Mouse (Mus musculus): ENCODE measurements around the gene Samd10.

The Samd10 gene

DNA sequence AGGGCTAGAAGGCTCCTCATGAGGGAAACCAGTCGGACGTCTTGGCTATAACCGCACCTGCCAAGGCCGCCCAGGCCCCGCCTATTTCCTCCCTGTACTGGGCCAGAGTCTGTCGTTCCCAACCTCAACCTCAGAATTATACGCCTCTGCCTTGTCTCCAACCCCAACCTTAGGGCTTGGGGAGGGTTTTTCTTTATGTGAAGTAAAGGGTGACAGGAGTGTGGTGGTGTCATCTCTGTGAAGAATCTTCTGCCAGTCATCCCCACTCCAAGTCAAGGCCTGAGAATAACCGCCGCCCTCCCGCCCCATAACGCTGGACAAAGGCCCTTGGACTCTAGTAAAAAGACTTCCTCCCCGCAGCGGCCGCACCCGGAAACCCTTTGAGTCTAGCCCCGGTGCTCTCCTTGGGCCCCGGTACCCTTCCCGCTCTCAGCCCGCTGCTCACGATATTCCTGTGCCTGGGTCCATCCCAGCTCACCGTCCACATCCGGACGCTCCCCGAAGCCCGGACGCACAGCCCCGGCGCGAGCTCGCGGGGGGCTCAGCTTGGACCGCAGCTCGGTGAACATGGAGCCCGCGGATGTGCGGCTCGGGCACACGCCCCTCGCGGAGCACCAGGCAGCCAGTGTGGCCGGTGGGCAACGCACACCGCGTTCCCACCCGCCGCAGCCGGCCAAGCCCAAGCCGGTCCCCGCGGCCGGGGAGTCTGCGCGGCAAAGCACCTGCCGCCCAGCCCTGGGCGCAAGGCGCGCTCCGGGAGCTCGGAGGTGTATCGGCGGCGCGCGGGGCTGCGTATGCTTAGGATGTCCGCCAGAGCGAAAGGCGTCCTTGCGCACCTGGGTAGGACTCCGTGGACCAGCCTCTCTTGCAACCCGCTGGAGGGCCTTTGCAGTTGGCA lies at the start of gene Samd10:
TSS of gene Samd10 (minus strand) at position 759 of the 898 bp plus-strand sequence.
- DNase-seq = peak; percentile 72

- DNase-seq = no peak
Observed at GRCm38 (mm10) chr2:181646626-181647472, 47.8 kb upstream of the Samd10 start.

GRCm38 (mm10) chr2:181645666-181646065 lies 46.7 kb upstream of the Samd10 start:
- no peak for DNase-seq

GRCm38 (mm10) chr2:181644361-181644760 lies 45.3 kb upstream of the Samd10 start:
- DNase-seq = peak; percentile 38

DNA sequence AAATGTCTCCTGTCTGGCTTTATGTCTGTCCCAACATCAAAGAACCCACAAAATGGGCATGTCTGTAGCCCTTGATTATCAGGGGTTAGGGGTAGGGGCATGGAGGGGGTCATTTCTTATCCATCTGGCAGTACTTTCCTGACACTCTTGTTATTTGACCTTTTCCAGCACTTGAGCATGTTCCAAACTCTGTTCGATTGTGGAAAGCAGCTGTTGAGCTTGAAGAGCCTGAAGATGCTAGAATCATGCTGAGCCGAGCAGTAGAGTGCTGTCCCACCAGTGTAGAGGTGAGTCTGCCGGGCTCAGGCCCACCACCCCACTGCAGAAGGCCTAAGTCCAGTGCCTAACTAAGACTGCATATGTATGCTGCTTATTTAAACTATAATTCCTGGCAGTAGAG lies 36.9 kb upstream of the Samd10 start:
- DNase-seq = no peak

DNA sequence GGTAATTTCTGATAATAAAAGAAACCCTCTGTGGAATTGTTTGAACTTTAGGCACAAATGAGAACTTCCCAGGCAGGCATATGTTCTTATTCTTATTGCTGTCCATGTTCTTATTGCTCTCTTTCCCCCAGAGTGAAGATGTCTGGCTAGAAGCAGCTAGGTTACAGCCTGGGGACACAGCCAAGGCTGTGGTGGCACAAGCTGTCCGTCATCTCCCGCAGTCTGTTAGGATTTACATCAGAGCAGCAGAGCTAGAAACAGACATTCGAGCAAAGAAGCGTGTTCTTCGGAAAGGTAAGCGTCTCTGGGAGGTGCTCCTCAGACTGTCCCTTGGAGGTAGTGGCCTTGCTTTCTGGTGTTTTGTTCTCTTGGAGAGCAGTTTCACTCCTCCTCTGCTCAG lies 33.6 kb upstream of the Samd10 start:
- no peak for DNase-seq

GRCm38 (mm10) chr2:181628471-181628870 lies 29.5 kb upstream of the Samd10 start:
- DNase-seq = no peak

DNA sequence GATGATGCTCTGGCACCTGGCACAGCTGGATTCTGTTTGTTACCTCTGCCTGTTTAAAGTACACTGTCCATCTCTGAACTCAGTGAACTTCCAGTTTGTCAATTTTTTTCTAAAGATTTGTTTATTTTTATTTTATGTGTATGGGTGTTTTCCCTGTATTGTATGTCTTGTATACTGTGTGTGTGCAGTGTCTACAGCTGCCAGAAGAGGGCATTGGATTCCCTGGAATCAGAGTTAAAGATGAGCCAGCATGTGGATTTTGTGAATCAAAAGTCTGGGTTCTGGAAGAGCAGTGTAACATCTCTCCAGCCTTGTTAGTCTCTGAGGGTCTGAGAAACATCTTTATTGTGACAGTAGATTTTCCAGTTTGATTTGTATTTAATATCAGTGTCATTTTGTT lies 24.4 kb upstream of the Samd10 start:
- peak; percentile 38 for DNase-seq

- DNase-seq = no peak
Observed at GRCm38 (mm10) chr2:181618761-181619495, 19.9 kb upstream of the Samd10 start.

GRCm38 (mm10) chr2:181602367-181602766 lies 3.4 kb upstream of the Samd10 start:
- DNase-seq = no peak

GRCm38 (mm10) chr2:181601751-181602145 lies 2.7 kb upstream of the Samd10 start:
- DNase-seq = no peak

- DNase-seq = peak; percentile 97
Observed at GRCm38 (mm10) chr2:181600828-181601750, 2.1 kb upstream of the Samd10 start.

- DNase-seq = no peak
Observed at GRCm38 (mm10) chr2:181600226-181600758, 1.3 kb upstream of the Samd10 start.

DNA sequence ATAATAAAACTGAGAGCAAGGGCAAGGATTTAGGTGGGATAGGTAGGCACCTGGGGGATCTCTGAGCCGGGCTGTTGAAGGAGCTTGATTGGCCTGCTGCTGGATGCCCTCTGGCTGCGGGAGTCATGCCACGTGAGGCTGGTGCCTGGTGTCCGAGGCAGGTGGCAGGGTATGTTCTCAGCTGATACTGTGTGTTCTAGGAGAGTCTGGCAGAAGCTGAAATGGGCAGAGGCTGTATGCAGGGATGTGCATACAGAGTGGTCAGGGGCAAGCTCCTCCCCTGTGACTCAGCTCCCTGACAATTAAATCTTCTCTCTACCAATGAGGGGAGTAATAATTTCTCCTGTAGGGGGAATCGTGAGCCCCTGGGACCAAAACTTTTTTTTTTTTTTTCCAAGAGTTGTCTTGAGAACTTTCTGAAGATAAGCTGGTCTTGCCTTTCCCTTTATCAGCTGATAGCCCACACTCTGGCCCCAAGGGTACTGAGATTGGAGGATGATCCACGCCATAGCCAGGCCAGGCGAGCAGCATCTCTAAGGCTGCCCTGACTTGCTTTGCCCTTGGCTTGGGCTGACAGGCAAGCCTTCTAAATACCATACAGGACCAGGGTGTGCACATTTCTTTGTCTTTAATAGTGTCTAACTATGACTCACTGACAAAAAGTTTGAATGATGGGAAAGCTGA lies 1.5 kb downstream of the Samd10 start:
- no peak for DNase-seq

- no peak for DNase-seq
Observed at GRCm38 (mm10) chr2:181596221-181596960, 2.6 kb downstream of the Samd10 start.

DNA sequence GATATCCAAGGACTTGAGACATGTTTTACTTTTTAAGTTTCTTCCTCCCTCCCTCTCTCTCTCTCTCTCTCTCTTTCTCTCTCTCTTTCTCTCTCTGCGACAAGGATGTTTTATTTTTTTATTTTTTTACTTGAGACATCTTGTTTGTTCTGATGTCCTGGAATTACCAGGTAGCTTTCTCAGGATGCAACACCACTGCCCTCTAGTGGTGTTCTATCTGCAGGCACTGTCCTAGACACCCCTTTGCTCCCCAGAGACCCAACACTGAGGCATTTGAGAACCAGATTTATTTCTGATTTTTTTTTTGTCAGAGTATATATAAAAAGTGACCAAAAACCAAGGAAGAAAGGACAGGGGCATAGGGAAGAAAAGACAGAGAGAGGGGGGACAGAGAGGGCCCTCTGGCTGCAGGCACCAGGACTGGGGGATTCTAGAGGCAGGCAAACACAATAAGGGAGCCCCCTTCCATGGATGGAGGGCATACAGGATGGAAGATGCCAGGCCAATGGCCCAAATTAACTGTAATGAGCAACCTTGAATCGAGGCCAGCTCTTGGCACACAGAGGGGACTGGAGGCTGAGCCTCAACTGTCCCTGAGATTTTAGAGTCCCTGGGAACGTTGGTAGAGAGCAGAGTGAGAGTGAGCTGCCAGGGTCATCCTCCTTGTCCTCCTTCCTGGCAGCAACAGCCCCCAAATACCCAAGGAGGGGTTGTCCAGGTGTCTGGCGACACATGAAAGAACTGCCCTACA lies 3.9 kb downstream of the Samd10 start:
- no peak for DNase-seq

DNA sequence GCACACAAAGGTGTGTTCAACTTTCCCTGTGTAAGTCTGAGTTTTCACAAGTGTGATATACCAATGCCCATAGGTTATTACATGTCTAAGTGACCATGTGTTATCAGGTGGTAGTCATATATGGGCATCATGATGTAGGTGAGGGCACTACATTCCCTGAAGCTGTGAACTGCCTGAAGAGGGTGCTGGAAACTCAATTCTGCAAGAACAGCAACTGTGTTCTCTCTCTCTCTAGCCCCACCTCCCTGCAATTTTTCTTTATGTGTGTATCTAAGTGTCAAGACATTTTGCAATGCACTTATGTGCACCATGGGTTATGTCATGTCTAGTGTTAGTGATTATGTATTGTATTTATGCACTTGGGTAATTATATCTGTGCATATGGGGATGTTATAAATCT lies 5.1 kb downstream of the Samd10 start:
- no peak for DNase-seq

GRCm38 (mm10) chr2:181593042-181593421 lies 6.0 kb downstream of the Samd10 start:
- no peak for DNase-seq

- DNase-seq = peak; percentile 72
Observed at GRCm38 (mm10) chr2:181592231-181593041, 6.6 kb downstream of the Samd10 start, which contains the start of gene Zfp512b. TSS of gene Zfp512b (minus strand) at chr2:181592803.
